Mouse (Mus musculus): ENCODE measurements around the gene Pld1.

GRCm38 (mm10) chr3:28165598-28165997, 227.1 kb downstream of the Pld1 start:
- peak; percentile 29; the same call in 1 of the 2 replicates for TF ChIP-seq CTCF (IDR thresholded peaks at IDR 0.05; ENCODE audit: extremely low read depth, insufficient read depth, insufficient read length, insufficient replicate concordance)
- no peak for TF ChIP-seq POLR2A (IDR thresholded peaks at IDR 0.05; ENCODE audit: low read depth, low read length)
